Mouse (Mus musculus): ENCODE data around the gene Olfr1382. TPM values are rescaled to one million over a fixed set of nuclear protein-coding genes. Genes with fewer than 3 reads are reported as not detected.
"Not testable (repeated sequence)": the region's sequence is repeated elsewhere in the genome, so short reads cannot be mapped to it uniquely, and the experiment has no call there.

Gene Olfr1382
- polyA plus RNA-seq (2016; fragmentation: Nextera tagmentation; extraction: Ambion mirVana), result not detected in 2 replicates

DNA sequence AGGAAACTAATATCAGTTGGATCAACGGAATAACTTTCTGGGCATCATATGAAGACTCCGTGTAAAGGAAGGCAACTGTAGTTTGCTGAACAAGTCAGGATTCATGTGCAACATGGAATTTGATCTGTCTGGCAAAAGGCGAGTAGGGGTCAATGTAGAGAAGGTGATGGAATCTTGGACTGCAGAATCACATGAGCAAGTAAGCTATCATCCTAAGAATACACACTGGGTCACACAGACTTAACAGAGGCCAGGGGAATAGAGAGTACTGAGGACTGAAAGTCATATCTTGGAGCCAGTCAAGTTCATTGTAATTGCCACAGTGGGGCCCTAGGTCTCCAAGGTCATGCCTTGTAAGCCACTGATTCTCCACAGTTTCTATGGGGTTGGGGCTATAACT is at the start of gene Olfr1382:
TSS of gene Olfr1382 (plus strand) at position 301 of the 400 bp plus-strand sequence.
- H3K27ac ChIP-seq, result no peak within 1 kb of the TSS
- 65% methylated on average over 3 of the region's 3 CpGs for WGBS
- H3K4me3 ChIP-seq, result no peak within 1 kb of the TSS
- no peak for DNase-seq (ENCODE audit: low spot score)
- H3K27me3 ChIP-seq (ENCODE audit: insufficient read depth, poor library complexity, severe bottlenecking), result no peaks in the 10 kb centered on the region
- H3K4me1 ChIP-seq, result no peaks in the 10 kb centered on the region
- no peaks in the 10 kb centered on the region for H3K9me3 ChIP-seq
- no peaks in the 10 kb centered on the region for H3K36me3 ChIP-seq

GRCm38 (mm10) chr11:49485973-49486372 is 42.1 kb upstream of the Olfr1382 start:
- DNase-seq (ENCODE audit: low spot score), result no peak
- no peaks in the 10 kb centered on the region for H3K9me3 ChIP-seq
- H3K27ac ChIP-seq, result no peak overlapping the region
- H3K4me1 ChIP-seq, result no peaks in the 10 kb centered on the region
- H3K4me3 ChIP-seq, result no peak overlapping the region
- 47% methylated on average over 4 of the region's 4 CpGs for WGBS
- no peaks in the 10 kb centered on the region for H3K27me3 ChIP-seq (ENCODE audit: insufficient read depth, poor library complexity, severe bottlenecking)
- no peaks in the 10 kb centered on the region for H3K36me3 ChIP-seq

GRCm38 (mm10) chr11:49488770-49489169 is 39.3 kb upstream of the Olfr1382 start, which contains the start of gene Olfr1385:
Gene Olfr1385, plus strand, starts transcription at chr11:49489070.
- not testable (repeated sequence) for H3K27ac ChIP-seq; DNase-seq (ENCODE audit: low spot score); H3K4me3 ChIP-seq; H3K27me3 ChIP-seq (ENCODE audit: insufficient read depth, poor library complexity, severe bottlenecking); H3K4me1 ChIP-seq; H3K36me3 ChIP-seq; H3K9me3 ChIP-seq
- WGBS, result 70% methylated on average over 1 of the region's 1 CpGs

GRCm38 (mm10) chr11:49518086-49518485 is 10.0 kb upstream of the Olfr1382 start:
- Histone ChIP-seq H3K4me3 (no peak overlapping the region), H3K4me1 (no peaks in the 10 kb centered on the region), H3K36me3 (no peaks in the 10 kb centered on the region), H3K9me3 (no peaks in the 10 kb centered on the region), H3K27ac (no peak overlapping the region), H3K27me3 (ENCODE audit: insufficient read depth, poor library complexity, severe bottlenecking) (no peaks in the 10 kb centered on the region)
- no peak for DNase-seq (ENCODE audit: low spot score)
- WGBS, result 70% methylated on average over 5 of the region's 5 CpGs

DNA sequence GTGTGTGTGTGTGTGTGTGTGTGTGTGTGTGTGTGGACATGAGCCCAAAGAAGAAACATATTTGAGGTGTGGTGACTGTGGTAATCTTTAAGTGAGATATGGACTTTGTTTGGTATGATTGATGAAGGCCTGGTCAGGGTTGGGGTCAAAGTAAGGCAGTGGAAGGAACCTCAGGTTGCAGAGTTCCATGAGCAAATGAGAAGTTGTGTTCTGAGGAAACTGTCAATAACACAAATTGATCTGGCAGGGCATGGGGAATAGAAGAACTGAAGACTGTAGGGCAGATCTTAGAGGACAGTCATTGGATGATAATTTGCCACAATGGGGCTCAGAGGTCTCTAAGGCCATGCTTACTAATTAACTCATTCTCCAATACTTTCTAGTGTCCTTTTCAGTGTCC is 8.7 kb upstream of the Olfr1382 start, which contains the start of gene Olfr1383:
TSS of gene Olfr1383 (plus strand) at position 301 of the 400 bp plus-strand sequence.
- no peak within 1 kb of the TSS for H3K27ac ChIP-seq
- DNase-seq (ENCODE audit: low spot score), result no peak
- H3K4me3 ChIP-seq, result no peak within 1 kb of the TSS
- H3K4me1 ChIP-seq, result no peaks in the 10 kb centered on the region
- H3K9me3 ChIP-seq, result no peaks in the 10 kb centered on the region
- H3K27me3 ChIP-seq (ENCODE audit: insufficient read depth, poor library complexity, severe bottlenecking), result no peaks in the 10 kb centered on the region
- no peaks in the 10 kb centered on the region for H3K36me3 ChIP-seq

DNA sequence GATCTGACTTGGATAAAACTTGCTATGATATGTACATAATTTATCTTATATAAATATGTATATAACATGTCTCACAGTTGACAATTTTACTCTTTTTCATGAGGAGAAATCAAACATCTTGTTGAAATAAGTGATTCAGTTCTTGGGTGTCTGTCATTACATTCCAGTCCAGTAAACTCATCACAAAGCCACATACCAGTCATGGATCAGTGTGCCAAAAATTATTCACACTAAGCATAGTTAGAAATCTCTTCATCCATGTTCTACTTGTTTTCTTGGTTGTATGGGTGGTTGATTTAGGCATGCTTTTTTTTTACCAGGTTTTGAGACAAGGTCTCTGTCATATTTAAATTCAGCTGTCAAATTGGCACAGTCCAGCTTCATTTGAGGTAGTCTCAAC is 4.7 kb downstream of the Olfr1382 start:
- Histone ChIP-seq H3K36me3 (no peaks in the 10 kb centered on the region), H3K4me1 (no peaks in the 10 kb centered on the region), H3K27me3 (ENCODE audit: insufficient read depth, poor library complexity, severe bottlenecking) (no peaks in the 10 kb centered on the region), H3K27ac (no peak overlapping the region), H3K9me3 (no peaks in the 10 kb centered on the region), H3K4me3 (no peak overlapping the region)
- no peak for DNase-seq (ENCODE audit: low spot score)

DNA sequence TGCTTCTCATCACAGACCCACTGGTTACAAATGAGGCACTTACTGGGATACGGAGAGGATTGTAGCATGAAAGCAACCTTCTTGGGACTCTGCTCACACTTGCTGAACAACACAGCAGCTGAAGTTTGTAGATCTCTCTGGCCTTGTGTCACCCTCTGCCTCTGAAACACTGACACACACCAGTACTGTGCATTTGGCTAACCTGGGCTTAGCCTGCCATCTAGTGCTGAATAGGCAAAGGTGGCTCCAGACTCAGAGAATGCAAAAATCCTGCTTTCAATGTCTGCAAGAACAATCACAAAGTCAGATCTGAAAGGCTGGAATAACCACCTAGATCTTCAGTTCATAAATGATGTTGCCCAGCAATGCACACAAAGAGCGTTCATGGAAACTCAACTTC is 8.6 kb downstream of the Olfr1382 start:
- not testable (repeated sequence) for DNase-seq (ENCODE audit: low spot score); H3K27me3 ChIP-seq (ENCODE audit: insufficient read depth, poor library complexity, severe bottlenecking); H3K4me1 ChIP-seq; H3K4me3 ChIP-seq; H3K27ac ChIP-seq; H3K9me3 ChIP-seq; H3K36me3 ChIP-seq
- WGBS, result 73% methylated on average over 2 of the region's 2 CpGs

GRCm38 (mm10) chr11:49543149-49543548 is 15.1 kb downstream of the Olfr1382 start, which contains the start of gene Olfr1381:
Gene Olfr1381, plus strand, starts transcription at chr11:49543449.
- 73% methylated on average over 3 of the region's 3 CpGs for WGBS
- not testable (repeated sequence) for H3K36me3 ChIP-seq; H3K4me1 ChIP-seq; H3K27ac ChIP-seq; DNase-seq (ENCODE audit: low spot score); H3K4me3 ChIP-seq; H3K9me3 ChIP-seq; H3K27me3 ChIP-seq (ENCODE audit: insufficient read depth, poor library complexity, severe bottlenecking)

GRCm38 (mm10) chr11:49554033-49554432 is 26.0 kb downstream of the Olfr1382 start:
- not testable (repeated sequence) for H3K36me3 ChIP-seq; H3K27ac ChIP-seq; H3K9me3 ChIP-seq; H3K4me3 ChIP-seq; DNase-seq (ENCODE audit: low spot score); H3K27me3 ChIP-seq (ENCODE audit: insufficient read depth, poor library complexity, severe bottlenecking); H3K4me1 ChIP-seq
- WGBS, result 72% methylated on average over 3 of the region's 3 CpGs

- not testable (repeated sequence) for DNase-seq (ENCODE audit: low spot score); H3K36me3 ChIP-seq
- 67% methylated on average over 5 of the region's 5 CpGs for WGBS
These were observed 28.5 kb downstream of the Olfr1382 start, which contains the start of gene Olfr1380 for GRCm38 (mm10) chr11:49556578-49556977. Gene Olfr1380, plus strand, starts transcription at chr11:49556878.

DNA sequence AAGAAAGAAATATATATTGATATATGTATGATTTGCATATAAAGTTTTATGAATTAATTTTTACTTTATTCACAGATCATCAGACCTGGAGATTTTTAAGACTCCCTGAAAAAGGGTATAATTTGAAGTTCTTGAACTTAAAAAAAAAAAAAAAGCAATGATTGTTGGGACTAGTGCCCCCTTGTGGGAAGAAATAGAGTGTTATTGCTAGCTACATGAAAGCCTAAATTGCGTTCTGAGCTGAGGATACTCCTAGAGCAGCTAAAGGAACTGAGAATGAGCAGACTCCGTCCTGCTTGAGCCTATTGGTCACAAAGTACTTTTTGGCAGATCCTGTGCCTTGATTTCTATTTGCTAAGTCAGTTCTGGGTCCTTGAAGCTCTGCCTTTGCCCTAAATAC is 47.0 kb downstream of the Olfr1382 start:
- not testable (repeated sequence) for H3K27me3 ChIP-seq (ENCODE audit: insufficient read depth, poor library complexity, severe bottlenecking); H3K4me3 ChIP-seq; H3K4me1 ChIP-seq; H3K9me3 ChIP-seq; H3K36me3 ChIP-seq; H3K27ac ChIP-seq; DNase-seq (ENCODE audit: low spot score)
- WGBS, result 36% methylated on average over 2 of the region's 2 CpGs

More at GRCm38 (mm10) chr11:49556578-49556977, 28.5 kb downstream of the Olfr1382 start, which contains the start of gene Olfr1380:
- not testable (repeated sequence) for H3K9me3 ChIP-seq; H3K27me3 ChIP-seq (ENCODE audit: insufficient read depth, poor library complexity, severe bottlenecking); H3K4me3 ChIP-seq; H3K27ac ChIP-seq; H3K4me1 ChIP-seq

- H3K36me3 ChIP-seq; H3K9me3 ChIP-seq; H3K27ac ChIP-seq; H3K27me3 ChIP-seq (ENCODE audit: insufficient read depth, poor library complexity, severe bottlenecking); H3K4me1 ChIP-seq; H3K4me3 ChIP-seq; DNase-seq (ENCODE audit: low spot score): not testable (repeated sequence)
- WGBS, result 80% methylated on average over 8 of the region's 8 CpGs
These were observed 52.4 kb downstream of the Olfr1382 start for GRCm38 (mm10) chr11:49580452-49580851.

All from heart, embryonic 10.5 days (tissue).